Mouse (Mus musculus) heart, postnatal 0 days (tissue): ENCODE measurements at regions not wholly inside any gene's neighbourhood (a gene's known extent, or its start where the extent isn't known, plus 50 kb on each side); places are given as distances from the start of the nearest gene placed in this dataset.

Experiments used
- CTCF ChIP-seq: IDR thresholded peaks from 2 replicates; pipeline ENCODE4 v1.5.1; 2016; ENCODE audit warnings: antibody characterized with exemption, control low read depth, low read depth
- EP300 ChIP-seq: IDR thresholded peaks from 2 replicates; pipeline ENCODE4 v1.6.1; 2016; ENCODE audit warnings: antibody characterized with exemption, low read depth

DNA sequence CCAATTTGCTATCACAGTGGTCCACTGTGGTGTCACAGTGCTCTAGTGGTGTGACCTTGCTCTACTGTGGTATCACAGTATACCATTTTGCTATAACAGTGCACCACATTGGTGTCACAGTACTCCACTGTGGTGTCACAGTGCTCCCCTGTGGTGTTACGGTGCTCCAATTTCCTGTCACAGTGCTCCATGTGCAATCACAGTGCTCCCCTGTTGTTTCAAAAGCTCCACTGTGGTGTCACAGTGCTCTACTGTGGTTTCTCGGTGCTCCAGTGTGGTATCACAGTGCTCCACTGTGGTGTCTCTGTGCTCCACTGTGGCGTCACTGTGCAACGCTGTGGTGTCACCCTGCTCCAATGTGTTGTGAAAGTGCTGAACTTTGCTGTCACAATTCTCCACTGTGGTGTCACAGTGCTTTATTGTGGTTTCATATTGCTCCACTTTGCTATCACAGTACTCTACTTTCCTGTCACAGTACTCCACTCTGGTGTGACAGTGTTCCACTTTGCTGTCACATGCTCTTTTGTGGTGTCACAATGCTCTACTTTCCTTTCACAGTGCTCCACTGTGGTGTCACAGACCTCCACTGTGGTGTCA, 76.8 kb upstream of the Trpm1 start:
- TF ChIP-seq CTCF: no peak
- no peak for TF ChIP-seq EP300
